Mouse (Mus musculus): ENCODE results near the gene Atg5. TPM values are rescaled to one million over a fixed set of nuclear protein-coding genes. Genes with fewer than 3 reads are reported as not detected.
A peak's percentile ranks its signal among the peaks of the same experiment; 100 is the strongest.

The Atg5 gene
- polyA plus RNA-seq, 1 experiment from 2014 or later, result 52.6 TPM

GRCm38 (mm10) chr10:44400602-44401001, 132.4 kb downstream of the Atg5 start:
- DNase-seq (no peak), ATAC-seq (ENCODE audit: insufficient read depth) (no peak)
- Histone ChIP-seq H3K27me3 (ENCODE audit: insufficient read depth, low read length) (no peaks in the 10 kb centered on the region), H3K9ac (no peak overlapping the region), H3K4me1 (ENCODE audit: insufficient read depth) (no peaks in the 10 kb centered on the region), H3K27ac (ENCODE audit: low read depth) (no peak overlapping the region), H3K36me3 (ENCODE audit: insufficient read depth) (no peaks in the 10 kb centered on the region), H3K9me3 (ENCODE audit: low read depth, low read length) (no peaks in the 10 kb centered on the region), H3K4me3 (ENCODE audit: low read depth, low read length) (no peak overlapping the region), H3K4me2 (no peak overlapping the region)
- no peak for TF ChIP-seq CTCF (IDR thresholded peaks at IDR 0.05; ENCODE audit: low read depth)
- 61% methylated on average over 13 of the region's 13 CpGs for WGBS

DNA sequence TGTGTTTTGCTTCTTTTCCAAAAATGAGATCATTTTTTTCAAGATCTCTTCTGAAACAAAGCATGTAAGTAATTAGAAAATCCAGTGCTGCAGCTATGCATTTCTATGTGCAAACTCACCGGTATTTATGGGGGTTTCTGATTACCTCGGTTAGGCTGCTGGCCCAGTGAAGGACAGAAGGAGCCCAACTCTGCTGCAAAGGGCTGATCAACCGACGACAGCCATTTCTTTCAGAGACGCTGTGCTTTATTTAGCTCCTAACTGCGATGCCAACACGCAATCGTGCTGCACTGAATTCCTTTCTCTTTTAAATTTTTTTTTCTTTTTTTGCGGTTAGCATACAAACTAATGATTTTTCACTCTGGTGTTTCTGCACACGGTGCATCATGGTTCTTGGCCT, 133.4 kb downstream of the Atg5 start:
- no peak for DNase-seq
- H3K36me3 ChIP-seq (ENCODE audit: insufficient read depth), result no peaks in the 10 kb centered on the region
- H3K9ac ChIP-seq, result no peak overlapping the region
- WGBS, result 73% methylated on average over 10 of the region's 10 CpGs
- H3K4me3 ChIP-seq (ENCODE audit: low read depth, low read length), result no peak overlapping the region
- no peak overlapping the region for H3K27ac ChIP-seq (ENCODE audit: low read depth)
- no peaks in the 10 kb centered on the region for H3K9me3 ChIP-seq (ENCODE audit: low read depth, low read length)
- H3K4me2 ChIP-seq, result no peak overlapping the region
- H3K27me3 ChIP-seq (ENCODE audit: insufficient read depth, low read length), result no peaks in the 10 kb centered on the region
- H3K4me1 ChIP-seq (ENCODE audit: insufficient read depth), result no peaks in the 10 kb centered on the region
- no peak for ATAC-seq (ENCODE audit: insufficient read depth)
- TF ChIP-seq CTCF (IDR thresholded peaks at IDR 0.05; ENCODE audit: low read depth), result no peak

DNA sequence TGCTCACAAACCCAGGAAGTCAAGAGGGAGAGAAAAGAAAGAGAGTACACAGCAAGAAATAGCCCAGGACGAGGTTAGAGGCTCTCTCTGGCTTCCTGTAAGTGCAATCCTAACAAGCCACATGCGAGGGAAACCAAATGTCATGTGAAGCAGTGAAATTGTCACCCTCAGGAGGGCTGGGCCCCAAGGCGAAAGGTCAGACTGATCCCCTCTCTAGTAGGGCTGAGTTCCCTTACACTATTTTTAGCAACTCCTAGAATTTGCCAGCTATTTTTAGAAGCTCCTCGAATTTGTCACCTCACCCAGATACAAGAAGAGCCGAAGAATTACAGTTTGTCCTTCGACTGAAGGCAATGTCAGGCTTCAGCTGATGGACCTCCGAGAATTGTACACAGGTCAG, 135.3 kb downstream of the Atg5 start:
- TF ChIP-seq CTCF (IDR thresholded peaks at IDR 0.05; ENCODE audit: low read depth), result no peak

DNA sequence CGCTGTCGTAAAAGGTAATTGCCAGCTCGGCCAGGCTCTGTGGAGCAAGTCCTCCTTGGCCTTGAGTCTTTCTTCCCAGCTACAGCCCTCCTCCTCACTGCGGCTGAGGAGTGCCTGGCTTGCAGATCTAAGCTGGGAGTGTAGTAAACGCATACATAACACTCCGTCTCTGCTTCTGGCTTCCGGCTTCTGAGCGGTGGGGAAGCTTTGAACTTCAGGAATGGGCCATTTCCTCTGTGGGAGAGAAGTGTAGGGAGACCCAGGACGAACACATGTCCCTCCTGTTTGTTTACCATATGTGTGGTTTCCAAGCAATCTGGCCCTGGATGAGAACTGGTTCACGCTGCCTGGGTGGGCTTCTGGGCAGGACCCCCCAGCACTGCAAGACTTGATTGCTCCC, 140.9 kb downstream of the Atg5 start:
- Histone ChIP-seq H3K27ac (ENCODE audit: low read depth) (no peak overlapping the region), H3K36me3 (ENCODE audit: insufficient read depth) (no peaks in the 10 kb centered on the region), H3K4me3 (ENCODE audit: low read depth, low read length) (no peak overlapping the region), H3K9ac (no peak overlapping the region), H3K27me3 (ENCODE audit: insufficient read depth, low read length) (no peaks in the 10 kb centered on the region), H3K9me3 (ENCODE audit: low read depth, low read length) (no peaks in the 10 kb centered on the region), H3K4me2 (no peak overlapping the region), H3K4me1 (ENCODE audit: insufficient read depth) (no peaks in the 10 kb centered on the region)
- peak; percentile 59 for DNase-seq
- WGBS, result 44% methylated on average over 10 of the region's 10 CpGs
- ATAC-seq (ENCODE audit: insufficient read depth), result peak; percentile 79
- no peak for TF ChIP-seq CTCF (IDR thresholded peaks at IDR 0.05; ENCODE audit: low read depth)

More for the DNA sequence above, 135.3 kb downstream of the Atg5 start:
- WGBS, result 47% methylated on average over 7 of the region's 7 CpGs
- DNase-seq (no peak), ATAC-seq (ENCODE audit: insufficient read depth) (no peak)
- Histone ChIP-seq H3K4me3 (ENCODE audit: low read depth, low read length) (no peak overlapping the region), H3K27ac (ENCODE audit: low read depth) (no peak overlapping the region), H3K4me2 (no peak overlapping the region), H3K27me3 (ENCODE audit: insufficient read depth, low read length) (no peaks in the 10 kb centered on the region), H3K9me3 (ENCODE audit: low read depth, low read length) (no peaks in the 10 kb centered on the region), H3K4me1 (ENCODE audit: insufficient read depth) (no peaks in the 10 kb centered on the region), H3K9ac (no peak overlapping the region), H3K36me3 (ENCODE audit: insufficient read depth) (no peaks in the 10 kb centered on the region)

GRCm38 (mm10) chr10:44409958-44410357, 141.8 kb downstream of the Atg5 start:
- H3K27me3 ChIP-seq (ENCODE audit: insufficient read depth, low read length), result no peaks in the 10 kb centered on the region
- H3K4me3 ChIP-seq (ENCODE audit: low read depth, low read length), result no peak overlapping the region
- ATAC-seq (ENCODE audit: insufficient read depth), result no peak
- 87% methylated on average over 11 of the region's 11 CpGs for WGBS
- no peaks in the 10 kb centered on the region for H3K36me3 ChIP-seq (ENCODE audit: insufficient read depth)
- no peak overlapping the region for H3K27ac ChIP-seq (ENCODE audit: low read depth)
- no peaks in the 10 kb centered on the region for H3K4me1 ChIP-seq (ENCODE audit: insufficient read depth)
- DNase-seq, result no peak
- no peaks in the 10 kb centered on the region for H3K9me3 ChIP-seq (ENCODE audit: low read depth, low read length)
- TF ChIP-seq CTCF (IDR thresholded peaks at IDR 0.05; ENCODE audit: low read depth), result no peak
- no peak overlapping the region for H3K9ac ChIP-seq
- H3K4me2 ChIP-seq, result no peak overlapping the region

MicroRNA genes within 50 kb of the gene (microRNA counts, 519-probe panel; counts per million panel counts)
- microRNA mmu-miR-1929, result 2,026 counts per million, percentile 22 among the panel's probes with 10 or more counts

Small RNA genes lying within 50 kb of the gene (microRNA-seq; reads per million reads assigned to microRNA genes)
- gene Mir1929 (ENCODE audit: borderline number of aligned reads), result 4.0 reads per million, percentile 14 among the genes with 10 or more reads in this experiment

Other genes with a start within 250 kb of the Atg5 start
- 0.22 and 0.51 TPM in 2 replicates for gene Crybg1, start 119.5 kb upstream of the Atg5 start, polyA plus RNA-seq (2014; fragmentation: Nextera tagmentation; extraction: Ambion mirVana)